Mouse (Mus musculus): Measurements from ENCODE around the gene Olfr1532-ps1. TPM values are rescaled to one million over a fixed set of nuclear protein-coding genes. Genes with fewer than 3 reads are reported as not detected.

Olfr1532-ps1 gene
- polyA plus RNA-seq (2015; fragmentation: Nextera tagmentation; extraction: Ambion mirVana): not detected in 2 replicates

GRCm38 (mm10) chr7:106907676-106908075 is at the start of gene Olfr1532-ps1:
Olfr1532-ps1 (plus strand) TSS chr7:106908001.

GRCm38 (mm10) chr7:106862885-106863284 is 44.9 kb upstream of the Olfr1532-ps1 start, which contains the start of gene Olfr704:
Olfr704 (plus strand) TSS chr7:106863185.

GRCm38 (mm10) chr7:106876791-106877190 is 31.0 kb upstream of the Olfr1532-ps1 start, which contains the start of gene Olfr705:
Olfr705 (minus strand) TSS chr7:106876891.

GRCm38 (mm10) chr7:106888062-106888461 is 19.7 kb upstream of the Olfr1532-ps1 start, which contains the start of gene Olfr706:
Olfr706 (minus strand) TSS chr7:106888162.

GRCm38 (mm10) chr7:106901141-106901540 is 6.7 kb upstream of the Olfr1532-ps1 start, which contains the start of gene Olfr707:
Olfr707 (minus strand) TSS chr7:106901241.

GRCm38 (mm10) chr7:106932119-106932518 is 24.3 kb downstream of the Olfr1532-ps1 start, which contains the start of gene Olfr709-ps1:
Olfr709-ps1 (minus strand) TSS chr7:106932219.

GRCm38 (mm10) chr7:106948212-106948611 is 40.4 kb downstream of the Olfr1532-ps1 start, which contains the start of gene Olfr710:
Olfr710 (minus strand) TSS chr7:106948312.

GRCm38 (mm10) chr7:106963837-106964236 is 56.0 kb downstream of the Olfr1532-ps1 start, which contains the start of gene Olfr6:
Olfr6 (minus strand) TSS chr7:106963937.

Other genes with a start within 250 kb of the Olfr1532-ps1 start
- not detected in 2 replicates for gene Olfr693, start 227.4 kb upstream of the Olfr1532-ps1 start, polyA plus RNA-seq (2015; fragmentation: Nextera tagmentation; extraction: Ambion mirVana)
- gene Olfr694, start 216.2 kb upstream of the Olfr1532-ps1 start, polyA plus RNA-seq (2015; fragmentation: Nextera tagmentation; extraction: Ambion mirVana): not detected in 2 replicates
- not detected in 2 replicates for gene Olfr695, start 191.6 kb upstream of the Olfr1532-ps1 start, polyA plus RNA-seq (2015; fragmentation: Nextera tagmentation; extraction: Ambion mirVana)
- gene Olfr697, start 165.6 kb upstream of the Olfr1532-ps1 start, polyA plus RNA-seq (2015; fragmentation: Nextera tagmentation; extraction: Ambion mirVana): not detected in 2 replicates
- gene Olfr698, start 152.6 kb upstream of the Olfr1532-ps1 start, polyA plus RNA-seq (2015; fragmentation: Nextera tagmentation; extraction: Ambion mirVana): not detected in 2 replicates
- not detected in 2 replicates for gene Olfr699, start 114.8 kb upstream of the Olfr1532-ps1 start, polyA plus RNA-seq (2015; fragmentation: Nextera tagmentation; extraction: Ambion mirVana)
- gene Olfr700, start 99.2 kb upstream of the Olfr1532-ps1 start, polyA plus RNA-seq (2015; fragmentation: Nextera tagmentation; extraction: Ambion mirVana): not detected in 2 replicates
- not detected in 2 replicates for gene Olfr701, start 93.9 kb upstream of the Olfr1532-ps1 start, polyA plus RNA-seq (2015; fragmentation: Nextera tagmentation; extraction: Ambion mirVana)
- gene Olfr702, start 74.1 kb upstream of the Olfr1532-ps1 start, polyA plus RNA-seq (2015; fragmentation: Nextera tagmentation; extraction: Ambion mirVana): not detected in 2 replicates
- gene Olfr703, start 64.6 kb upstream of the Olfr1532-ps1 start, polyA plus RNA-seq (2015; fragmentation: Nextera tagmentation; extraction: Ambion mirVana): not detected in 2 replicates
- not detected in 2 replicates for gene Olfr704, start 44.8 kb upstream of the Olfr1532-ps1 start, polyA plus RNA-seq (2015; fragmentation: Nextera tagmentation; extraction: Ambion mirVana)
- not detected in 2 replicates for gene Olfr705, start 31.1 kb upstream of the Olfr1532-ps1 start, polyA plus RNA-seq (2015; fragmentation: Nextera tagmentation; extraction: Ambion mirVana)
- not detected in 2 replicates for gene Olfr706, start 19.8 kb upstream of the Olfr1532-ps1 start, polyA plus RNA-seq (2015; fragmentation: Nextera tagmentation; extraction: Ambion mirVana)
- not detected in 2 replicates for gene Olfr707, start 6.8 kb upstream of the Olfr1532-ps1 start, polyA plus RNA-seq (2015; fragmentation: Nextera tagmentation; extraction: Ambion mirVana)
- not detected in 2 replicates for gene Olfr709-ps1, start 24.2 kb downstream of the Olfr1532-ps1 start, polyA plus RNA-seq (2015; fragmentation: Nextera tagmentation; extraction: Ambion mirVana)
- gene Olfr710, start 40.3 kb downstream of the Olfr1532-ps1 start, polyA plus RNA-seq (2015; fragmentation: Nextera tagmentation; extraction: Ambion mirVana): not detected in 2 replicates
- not detected in 2 replicates for gene Olfr6, start 55.9 kb downstream of the Olfr1532-ps1 start, polyA plus RNA-seq (2015; fragmentation: Nextera tagmentation; extraction: Ambion mirVana)
- gene Olfr711, start 67.5 kb downstream of the Olfr1532-ps1 start, polyA plus RNA-seq (2015; fragmentation: Nextera tagmentation; extraction: Ambion mirVana): not detected in 2 replicates
- gene Olfr2, start 98.1 kb downstream of the Olfr1532-ps1 start, polyA plus RNA-seq (2015; fragmentation: Nextera tagmentation; extraction: Ambion mirVana): not detected in 2 replicates
- gene Olfr713, start 123.2 kb downstream of the Olfr1532-ps1 start, polyA plus RNA-seq (2015; fragmentation: Nextera tagmentation; extraction: Ambion mirVana): not detected in 2 replicates
- gene Olfr714, start 163.0 kb downstream of the Olfr1532-ps1 start, polyA plus RNA-seq (2015; fragmentation: Nextera tagmentation; extraction: Ambion mirVana): not detected in 2 replicates
- not detected in 2 replicates for gene Olfr17, start 185.2 kb downstream of the Olfr1532-ps1 start, polyA plus RNA-seq (2015; fragmentation: Nextera tagmentation; extraction: Ambion mirVana)
- gene Olfr715b, start 202.4 kb downstream of the Olfr1532-ps1 start, polyA plus RNA-seq (2015; fragmentation: Nextera tagmentation; extraction: Ambion mirVana): not detected in 2 replicates
- gene Olfr715, start 223.1 kb downstream of the Olfr1532-ps1 start, polyA plus RNA-seq (2015; fragmentation: Nextera tagmentation; extraction: Ambion mirVana): not detected in 2 replicates
- not detected in 2 replicates for gene Olfr716, start 230.3 kb downstream of the Olfr1532-ps1 start, polyA plus RNA-seq (2015; fragmentation: Nextera tagmentation; extraction: Ambion mirVana)

All from skeletal muscle tissue, postnatal 0 days (tissue).